Mouse (Mus musculus): Measurements from ENCODE around the gene Acr. TPM values are rescaled to one million over a fixed set of nuclear protein-coding genes. Genes with fewer than 3 reads are reported as not detected.

Gene Acr
- polyA plus RNA-seq, 1 experiment = 0.49 TPM

DNA sequence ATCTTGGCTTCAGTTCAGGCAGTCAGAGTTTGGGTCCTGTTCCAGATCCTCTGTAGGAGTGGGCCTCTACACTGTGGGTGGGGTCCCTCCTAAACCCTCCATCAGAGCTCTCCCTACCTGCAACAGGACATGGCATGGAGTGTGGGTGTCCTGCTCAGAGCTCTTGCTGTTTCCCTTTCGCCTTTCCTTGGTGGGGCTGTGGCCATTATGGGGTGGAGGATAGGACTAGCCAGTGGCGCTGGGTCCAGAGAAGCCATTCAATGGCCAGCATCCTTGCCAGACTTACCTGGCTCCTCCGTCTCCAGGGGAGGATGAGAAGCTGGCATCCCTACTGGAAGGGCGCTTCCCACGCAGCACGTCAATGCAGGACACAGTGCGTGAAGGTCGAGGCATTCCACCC lies 20.8 kb upstream of the Acr start:
- Histone ChIP-seq H3K9me3 (no peaks in the 10 kb centered on the region), H3K27me3 (replicated peaks) (no peaks in the 10 kb centered on the region), H3K4me3 (replicated peaks) (no peak overlapping the region), H3K36me3 (replicated peaks; ENCODE audit: low read length) (peaks cover 99% of the 10 kb centered on the region), H3K4me1 (peaks cover 4% of the 10 kb centered on the region; the same call in 1 of the 2 replicates)
- TF ChIP-seq GATA1 (IDR thresholded peaks at IDR 0.05; ENCODE audit: borderline replicate concordance, low read length) = no peak
- no peak for TF ChIP-seq FLI1 (IDR thresholded peaks at IDR 0.05; ENCODE audit: low read length)

DNA sequence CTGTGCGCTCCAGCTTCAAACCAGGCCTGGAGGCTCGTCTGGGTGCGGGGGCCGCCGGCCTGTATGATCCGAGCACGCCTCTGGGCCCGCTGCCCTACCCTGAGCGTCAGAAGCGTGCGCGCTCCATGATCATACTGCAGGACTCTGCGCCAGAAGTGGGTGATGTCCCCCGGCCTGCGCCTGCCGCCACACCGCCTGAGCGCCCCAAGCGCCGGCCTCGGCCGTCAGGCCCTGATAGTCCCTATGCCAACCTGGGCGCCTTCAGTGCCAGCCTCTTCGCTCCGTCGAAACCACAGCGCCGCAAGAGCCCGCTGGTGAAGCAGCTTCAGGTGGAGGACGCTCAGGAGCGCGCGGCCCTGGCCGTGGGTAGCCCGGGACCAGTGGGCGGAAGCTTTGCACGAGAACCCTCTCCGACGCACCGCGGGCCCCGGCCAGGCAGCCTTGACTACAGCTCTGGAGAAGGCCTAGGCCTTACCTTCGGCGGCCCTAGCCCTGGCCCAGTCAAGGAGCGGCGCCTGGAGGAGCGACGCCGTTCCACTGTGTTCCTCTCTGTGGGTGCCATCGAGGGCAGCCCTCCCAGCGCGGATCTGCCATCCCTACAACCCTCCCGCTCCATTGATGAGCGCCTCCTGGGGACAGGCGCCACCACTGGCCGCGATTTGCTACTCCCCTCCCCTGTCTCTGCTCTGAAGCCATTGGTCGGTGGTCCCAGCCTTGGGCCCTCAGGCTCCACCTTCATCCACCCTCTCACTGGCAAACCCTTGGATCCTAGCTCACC lies 20.1 kb upstream of the Acr start:
- H3K4me1 ChIP-seq = peaks cover 4% of the 10 kb centered on the region; the same call in 1 of the 2 replicates
- H3K36me3 ChIP-seq (replicated peaks; ENCODE audit: low read length) = peaks cover 100% of the 10 kb centered on the region
- H3K9me3 ChIP-seq = no peaks in the 10 kb centered on the region
- H3K4me3 ChIP-seq (replicated peaks) = no peak overlapping the region
- TF ChIP-seq GATA1 (IDR thresholded peaks at IDR 0.05; ENCODE audit: borderline replicate concordance, low read length) = no peak
- no peak for TF ChIP-seq FLI1 (IDR thresholded peaks at IDR 0.05; ENCODE audit: low read length)
- no peaks in the 10 kb centered on the region for H3K27me3 ChIP-seq (replicated peaks)

- Histone ChIP-seq H3K27me3 (replicated peaks) (no peaks in the 10 kb centered on the region), H3K36me3 (replicated peaks; ENCODE audit: low read length) (peaks cover 99% of the 10 kb centered on the region), H3K9me3 (no peaks in the 10 kb centered on the region), H3K4me3 (replicated peaks) (no peak overlapping the region), H3K4me1 (peaks cover 9% of the 10 kb centered on the region; the same call in 1 of the 2 replicates)
- TF ChIP-seq GATA1 (IDR thresholded peaks at IDR 0.05; ENCODE audit: borderline replicate concordance, low read length) (no peak), FLI1 (IDR thresholded peaks at IDR 0.05; ENCODE audit: low read length) (no peak)
These were observed 19.3 kb upstream of the Acr start for GRCm38 (mm10) chr15:89548837-89549236.

GRCm38 (mm10) chr15:89550506-89550905 lies 17.6 kb upstream of the Acr start:
- peaks cover 99% of the 10 kb centered on the region for H3K36me3 ChIP-seq (replicated peaks; ENCODE audit: low read length)
- H3K4me3 ChIP-seq (replicated peaks) = no peak overlapping the region
- H3K27me3 ChIP-seq (replicated peaks) = no peaks in the 10 kb centered on the region
- TF ChIP-seq FLI1 (IDR thresholded peaks at IDR 0.05; ENCODE audit: low read length) = no peak
- TF ChIP-seq GATA1 (IDR thresholded peaks at IDR 0.05; ENCODE audit: borderline replicate concordance, low read length) = no peak
- peaks cover 22% of the 10 kb centered on the region for H3K4me1 ChIP-seq
- H3K9me3 ChIP-seq = no peaks in the 10 kb centered on the region

GRCm38 (mm10) chr15:89551733-89552132 lies 16.4 kb upstream of the Acr start:
- H3K27me3 ChIP-seq (replicated peaks) = no peaks in the 10 kb centered on the region
- H3K9me3 ChIP-seq = no peaks in the 10 kb centered on the region
- TF ChIP-seq FLI1 (IDR thresholded peaks at IDR 0.05; ENCODE audit: low read length) (no peak), GATA1 (IDR thresholded peaks at IDR 0.05; ENCODE audit: borderline replicate concordance, low read length) (no peak)
- no peak overlapping the region for H3K4me3 ChIP-seq (replicated peaks)
- peaks cover 99% of the 10 kb centered on the region for H3K36me3 ChIP-seq (replicated peaks; ENCODE audit: low read length)
- H3K4me1 ChIP-seq = peaks cover 27% of the 10 kb centered on the region

DNA sequence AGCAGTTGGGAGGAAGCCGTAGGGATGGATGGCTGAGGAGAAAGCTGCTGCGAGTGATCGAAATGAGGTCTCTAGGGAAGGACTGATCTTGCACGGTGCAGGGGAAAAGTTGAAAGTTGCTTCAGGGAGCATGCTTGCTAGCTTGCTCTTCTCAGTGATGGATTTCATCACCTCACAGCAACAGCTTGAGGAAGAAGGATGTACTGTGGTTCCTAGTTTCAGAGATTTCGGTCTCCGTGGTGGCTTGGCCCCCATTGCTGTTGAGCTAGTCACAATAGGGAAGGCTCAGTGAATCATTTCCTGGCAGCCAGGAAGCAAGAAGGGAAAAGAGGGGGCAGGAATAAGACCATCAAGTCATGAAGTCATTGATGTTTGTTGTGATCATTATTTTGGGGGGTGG lies 12.5 kb upstream of the Acr start:
- TF ChIP-seq GATA1 (IDR thresholded peaks at IDR 0.05; ENCODE audit: borderline replicate concordance, low read length) (no peak), FLI1 (IDR thresholded peaks at IDR 0.05; ENCODE audit: low read length) (no peak)
- Histone ChIP-seq H3K4me1 (peaks cover 43% of the 10 kb centered on the region), H3K36me3 (replicated peaks; ENCODE audit: low read length) (peaks cover 91% of the 10 kb centered on the region), H3K9me3 (no peaks in the 10 kb centered on the region), H3K4me3 (replicated peaks) (no peak overlapping the region), H3K27me3 (replicated peaks) (no peaks in the 10 kb centered on the region)

DNA sequence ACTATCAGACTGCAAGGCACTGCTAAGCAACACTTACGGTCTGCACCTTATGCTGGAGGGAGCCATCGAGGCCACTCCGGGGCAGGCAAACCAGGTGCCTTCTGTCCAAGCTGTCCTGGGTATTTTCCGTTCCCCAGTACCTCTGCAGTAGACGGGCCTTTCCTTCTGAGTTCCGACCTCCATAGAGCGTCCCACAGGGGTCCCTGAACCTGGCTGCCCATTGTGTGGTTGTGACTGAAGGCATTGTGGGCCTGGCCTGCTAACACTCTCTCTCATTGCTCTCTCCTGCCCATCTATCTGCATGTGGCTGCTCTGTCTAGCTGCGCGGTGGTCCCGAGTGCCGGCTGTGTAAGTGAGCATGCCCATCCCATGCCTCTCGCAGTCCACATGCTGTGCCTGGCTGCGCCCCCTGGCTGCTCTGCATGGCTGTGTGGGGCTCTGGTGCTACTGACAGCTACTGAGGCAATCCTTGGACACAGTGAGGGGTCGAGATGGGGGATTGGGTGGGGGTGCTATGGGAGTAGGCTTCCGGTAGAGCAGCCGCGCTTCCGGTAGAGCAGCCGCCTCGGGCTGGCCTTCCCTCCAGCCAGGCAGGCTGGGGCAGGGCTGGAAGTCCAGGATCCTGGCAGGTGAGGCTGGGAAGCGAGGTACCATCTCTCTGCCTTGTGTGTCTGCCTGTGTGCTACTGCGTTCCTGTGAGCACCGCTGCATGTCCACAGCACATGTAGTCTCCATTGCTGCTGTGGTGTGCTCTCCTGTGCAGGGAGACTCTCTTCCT lies 11.5 kb upstream of the Acr start:
- peaks cover 45% of the 10 kb centered on the region for H3K4me1 ChIP-seq
- no peaks in the 10 kb centered on the region for H3K9me3 ChIP-seq
- TF ChIP-seq FLI1 (IDR thresholded peaks at IDR 0.05; ENCODE audit: low read length) (no peak), GATA1 (IDR thresholded peaks at IDR 0.05; ENCODE audit: borderline replicate concordance, low read length) (no peak)
- H3K4me3 ChIP-seq (replicated peaks) = peak overlapping the region; percentile 64
- H3K36me3 ChIP-seq (replicated peaks; ENCODE audit: low read length) = peaks cover 90% of the 10 kb centered on the region
- no peaks in the 10 kb centered on the region for H3K27me3 ChIP-seq (replicated peaks)

- H3K36me3 ChIP-seq (replicated peaks; ENCODE audit: low read length) = peaks cover 83% of the 10 kb centered on the region
- TF ChIP-seq GATA1 (IDR thresholded peaks at IDR 0.05; ENCODE audit: borderline replicate concordance, low read length) (no peak), FLI1 (IDR thresholded peaks at IDR 0.05; ENCODE audit: low read length) (no peak)
- H3K9me3 ChIP-seq = no peaks in the 10 kb centered on the region
- peaks cover 46% of the 10 kb centered on the region for H3K4me1 ChIP-seq
- peak overlapping the region; percentile 64 for H3K4me3 ChIP-seq (replicated peaks)
- no peaks in the 10 kb centered on the region for H3K27me3 ChIP-seq (replicated peaks)
These were observed 10.7 kb upstream of the Acr start for GRCm38 (mm10) chr15:89557179-89557995.

DNA sequence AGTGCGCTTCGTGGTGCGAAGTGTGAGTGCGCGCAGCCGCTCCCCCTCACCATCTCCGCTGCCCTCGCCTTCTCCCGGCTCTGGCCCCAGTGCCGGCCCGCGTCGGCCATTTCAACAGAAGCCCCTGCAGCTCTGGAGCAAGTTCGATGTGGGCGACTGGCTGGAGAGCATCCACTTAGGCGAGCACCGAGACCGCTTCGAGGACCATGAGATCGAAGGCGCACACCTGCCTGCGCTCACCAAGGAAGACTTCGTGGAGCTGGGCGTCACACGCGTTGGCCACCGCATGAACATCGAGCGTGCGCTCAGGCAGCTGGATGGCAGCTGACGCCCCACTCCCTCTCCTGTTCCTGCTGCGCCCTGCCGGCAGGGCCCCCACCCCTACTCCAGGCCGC lies 10.1 kb upstream of the Acr start:
- Histone ChIP-seq H3K4me1 (peaks cover 46% of the 10 kb centered on the region), H3K9me3 (no peaks in the 10 kb centered on the region), H3K27me3 (replicated peaks) (no peaks in the 10 kb centered on the region), H3K36me3 (replicated peaks; ENCODE audit: low read length) (peaks cover 77% of the 10 kb centered on the region), H3K4me3 (replicated peaks) (peak overlapping the region; percentile 14)
- TF ChIP-seq GATA1 (IDR thresholded peaks at IDR 0.05; ENCODE audit: borderline replicate concordance, low read length) (no peak), FLI1 (IDR thresholded peaks at IDR 0.05; ENCODE audit: low read length) (no peak)

Measured in megakaryocyte, embryonic 14.5 days (primary cell).